Mouse (Mus musculus) brain, embryonic 14.5 days (tissue): Measurements from ENCODE around the gene Edc4.

ENCODE experiments used
- CTCF ChIP-seq: fragments of 200-500 bp; IDR thresholded peaks from 2 replicates; pipeline ENCODE4 v1.5.1; 2012; ENCODE audit warnings: inconsistent platforms, mild to moderate bottlenecking, moderate library complexity, borderline replicate concordance; ENCODE audit not compliant: insufficient read depth, insufficient read length; ENCODE audit errors: extremely low read depth
- POLR2A ChIP-seq: fragments of 200-500 bp; IDR thresholded peaks from 2 replicates; pipeline ENCODE4 v1.6.1; 2012; ENCODE audit warnings: mild to moderate bottlenecking, inconsistent platforms, borderline replicate concordance; ENCODE audit not compliant: poor library complexity, insufficient read depth, insufficient read length, severe bottlenecking; ENCODE audit errors: extremely low read depth

- TF ChIP-seq CTCF (no peak), POLR2A (no peak)
These were observed 10.2 kb downstream of the Edc4 start for GRCm38 (mm10) chr8:105890870-105891269.
